Mouse (Mus musculus) 3134 (cell line): ENCODE data around the gene Aaed1.

Experiments used
- DNase-seq: peaks from one replicate; pipeline ENCODE4 v3.0.0-alpha.2; 2011; ENCODE audit warnings: low spot score; ENCODE audit not compliant: insufficient read length; ENCODE audit errors: extremely low read depth

Aaed1 gene

DNA sequence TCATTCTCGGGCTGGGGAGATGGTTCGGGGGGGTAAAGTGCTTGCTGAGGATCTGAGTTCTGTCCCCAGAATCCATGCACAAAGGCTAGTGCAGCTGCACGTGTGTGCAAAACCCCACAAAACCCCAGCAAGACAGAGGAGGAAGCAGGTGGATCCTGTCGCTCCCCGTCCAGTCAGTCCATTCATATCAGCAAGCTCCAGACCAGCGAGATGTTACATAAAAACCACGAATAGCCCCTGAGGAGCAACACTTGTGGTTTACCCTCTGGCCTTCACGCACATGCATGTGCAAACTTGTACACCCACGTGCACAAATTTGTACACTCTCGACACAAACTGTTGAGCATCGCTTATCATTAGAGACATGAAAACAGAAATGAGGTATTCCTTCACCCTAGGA is 2.7 kb downstream of the Aaed1 start:
- DNase-seq, result no peak

DNA sequence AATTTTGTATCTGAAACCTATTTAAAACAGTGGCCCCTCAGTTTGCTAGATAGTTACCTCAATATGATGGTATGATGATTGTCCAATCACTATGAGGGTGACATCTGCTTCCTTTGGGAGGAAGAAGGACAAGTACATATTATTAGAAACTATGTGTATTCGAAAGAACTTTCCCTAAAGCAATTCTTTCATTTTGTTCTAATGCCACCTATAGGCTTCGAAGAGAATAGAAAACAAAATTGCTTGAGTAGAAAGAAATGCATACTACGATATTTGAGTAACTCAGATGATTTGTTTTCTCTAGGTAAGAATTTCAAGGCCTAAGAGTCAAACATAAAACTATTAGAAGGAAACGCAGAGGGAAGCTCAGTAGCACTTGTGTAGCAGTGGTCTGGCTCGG is 3.5 kb downstream of the Aaed1 start:
- DNase-seq, result no peak

DNA sequence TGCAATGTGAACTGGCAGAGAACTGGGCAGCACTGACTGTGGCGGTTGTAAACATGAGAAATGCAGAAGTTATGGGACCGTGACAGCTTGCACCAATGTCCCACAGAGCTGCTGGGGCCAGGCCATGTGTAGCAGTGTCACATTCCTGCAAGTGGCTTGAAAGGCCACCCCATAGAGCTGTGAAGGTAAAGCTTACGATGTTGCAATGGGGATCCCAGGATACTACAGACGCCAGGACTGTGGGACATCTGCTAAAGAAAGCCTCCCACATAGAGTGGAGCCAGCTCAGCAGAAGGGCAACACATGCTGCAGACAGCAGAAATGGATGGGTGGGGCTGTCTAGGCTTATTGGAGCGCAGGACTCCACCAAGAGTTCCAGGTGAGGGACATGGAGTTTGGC is 5.0 kb downstream of the Aaed1 start:
- DNase-seq, result no peak

DNA sequence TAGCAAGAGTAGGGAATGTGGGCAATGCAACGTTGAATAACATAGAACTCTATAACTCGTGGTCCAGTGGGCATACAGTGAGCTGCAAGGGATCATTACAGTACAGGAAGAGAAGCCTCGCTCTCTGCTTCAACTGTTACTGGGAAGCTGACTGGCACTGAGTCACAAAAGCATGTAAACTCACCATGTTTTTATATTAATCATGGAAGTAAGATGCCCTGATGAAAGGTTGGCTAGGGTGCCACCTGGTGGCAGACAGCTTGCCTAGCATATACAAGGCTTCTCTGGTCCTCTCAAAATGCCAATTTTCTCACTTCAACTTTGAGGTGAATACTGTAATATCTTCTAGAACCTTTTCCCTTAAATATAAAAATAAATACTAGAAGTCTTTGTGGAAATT is 6.4 kb downstream of the Aaed1 start:
- DNase-seq, result peak; percentile 47

DNA sequence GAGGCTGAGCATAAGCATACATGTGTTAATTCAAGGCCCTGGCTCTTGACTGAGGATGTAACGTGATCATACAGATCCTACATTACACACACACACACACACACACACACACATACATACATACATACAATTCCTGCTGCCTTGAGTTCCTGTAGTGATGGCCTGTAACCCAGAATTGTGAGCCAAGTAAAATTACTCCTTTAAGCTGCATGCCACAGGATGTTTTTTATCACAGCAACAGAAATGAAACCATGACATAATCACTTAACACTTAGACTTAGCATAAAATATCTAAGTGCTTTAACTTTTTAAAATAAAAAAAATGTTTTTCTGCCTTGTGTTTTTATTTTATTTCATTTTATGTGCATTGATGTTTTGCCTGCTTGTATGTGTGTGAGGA is 13.4 kb downstream of the Aaed1 start:
- DNase-seq, result no peak

DNA sequence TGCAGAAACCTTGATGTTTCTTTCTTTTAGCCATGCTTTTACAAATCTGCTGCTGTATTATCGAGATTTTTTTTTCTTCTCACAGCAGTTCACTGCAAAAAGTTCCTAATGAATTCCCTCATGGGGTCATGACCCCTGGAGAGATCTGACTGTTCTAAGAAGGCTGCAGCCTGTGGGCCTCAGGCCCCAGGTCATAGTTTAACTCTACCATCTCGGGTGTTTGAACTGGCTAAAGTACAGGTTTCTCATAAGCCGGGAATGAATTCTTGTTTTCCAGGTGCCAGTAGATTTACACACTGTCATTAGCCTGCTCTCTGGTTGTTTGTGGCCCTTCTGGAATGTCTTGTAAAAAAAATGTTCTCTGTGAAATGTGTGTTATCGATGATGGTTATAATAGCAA is 25.7 kb downstream of the Aaed1 start:
- DNase-seq, result no peak

DNA sequence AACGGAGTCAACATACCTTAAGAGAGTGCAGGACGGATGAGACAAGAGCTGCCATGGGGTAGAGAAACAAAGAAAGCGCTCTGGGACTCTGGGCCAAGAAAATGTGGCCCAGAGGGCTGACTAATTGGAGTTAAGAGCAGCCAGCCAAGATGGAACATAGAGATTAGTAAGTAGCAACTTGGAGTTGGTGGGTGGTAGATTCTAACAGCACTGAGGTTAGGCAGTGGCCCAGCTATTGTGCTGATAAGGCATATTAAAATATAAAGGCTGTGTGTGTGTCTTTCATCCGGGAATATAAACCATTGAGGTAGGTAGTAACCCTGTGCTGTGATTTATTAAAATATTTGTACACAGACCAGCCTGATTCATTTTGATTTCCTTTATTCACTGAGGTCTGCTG is 26.2 kb downstream of the Aaed1 start:
- no peak for DNase-seq

DNA sequence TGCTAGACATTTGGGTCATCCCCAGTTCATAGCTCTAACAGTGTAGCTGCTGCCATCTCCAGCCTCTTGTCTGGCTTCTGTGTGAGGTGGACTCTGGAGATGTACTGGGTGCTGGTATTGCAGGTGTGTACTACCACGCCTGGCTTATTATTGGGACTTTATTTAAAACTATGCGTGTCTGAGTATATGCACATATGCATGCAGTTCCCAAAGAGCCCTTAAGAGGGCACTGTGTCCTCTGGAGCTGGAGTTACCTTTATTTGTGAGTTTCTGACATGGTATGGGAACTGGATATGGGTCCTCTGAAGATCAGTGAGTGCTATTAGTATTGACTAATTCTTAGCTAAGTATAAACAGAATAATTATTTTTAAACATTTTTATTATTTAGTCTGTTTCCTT is 27.8 kb downstream of the Aaed1 start:
- no peak for DNase-seq

DNA sequence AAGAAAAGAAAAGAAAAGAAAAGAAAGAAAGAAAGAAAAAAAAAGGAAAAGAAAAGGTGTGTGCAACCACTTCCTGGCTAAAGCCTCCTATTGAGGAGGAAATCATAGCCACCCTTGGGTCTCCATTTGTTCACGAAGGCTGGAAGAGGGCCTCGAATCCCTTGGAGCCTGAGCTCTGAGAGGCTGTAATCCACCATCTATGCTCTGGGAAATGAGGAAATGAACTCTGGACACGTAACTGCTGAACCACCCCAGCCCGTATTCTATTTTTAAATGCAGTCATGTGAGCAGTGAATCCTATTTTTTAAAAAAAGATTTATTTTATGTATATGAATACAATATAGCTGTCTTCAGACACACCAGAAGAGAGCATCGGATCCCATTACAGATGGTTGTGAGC is 31.6 kb downstream of the Aaed1 start:
- DNase-seq, result no peak

DNA sequence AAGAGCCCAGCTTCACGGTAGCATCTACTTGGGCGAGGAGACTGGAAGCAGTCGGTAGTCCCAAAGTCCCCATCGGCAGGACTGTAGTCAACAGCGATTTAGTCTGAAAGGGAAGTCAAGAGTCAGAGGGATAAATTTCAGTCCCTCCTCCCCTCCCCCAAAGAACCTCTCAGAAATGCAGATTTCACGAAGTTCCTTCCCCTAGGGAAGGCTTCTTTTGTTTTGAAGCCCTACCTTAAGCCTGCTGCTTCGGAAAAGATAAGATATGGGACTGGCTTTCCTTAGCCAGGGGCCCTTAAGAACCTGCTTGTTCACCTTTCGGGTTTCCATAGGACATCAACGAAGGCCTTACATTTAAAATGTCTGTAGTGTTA is 36.8 kb downstream of the Aaed1 start:
- DNase-seq, result no peak

DNA sequence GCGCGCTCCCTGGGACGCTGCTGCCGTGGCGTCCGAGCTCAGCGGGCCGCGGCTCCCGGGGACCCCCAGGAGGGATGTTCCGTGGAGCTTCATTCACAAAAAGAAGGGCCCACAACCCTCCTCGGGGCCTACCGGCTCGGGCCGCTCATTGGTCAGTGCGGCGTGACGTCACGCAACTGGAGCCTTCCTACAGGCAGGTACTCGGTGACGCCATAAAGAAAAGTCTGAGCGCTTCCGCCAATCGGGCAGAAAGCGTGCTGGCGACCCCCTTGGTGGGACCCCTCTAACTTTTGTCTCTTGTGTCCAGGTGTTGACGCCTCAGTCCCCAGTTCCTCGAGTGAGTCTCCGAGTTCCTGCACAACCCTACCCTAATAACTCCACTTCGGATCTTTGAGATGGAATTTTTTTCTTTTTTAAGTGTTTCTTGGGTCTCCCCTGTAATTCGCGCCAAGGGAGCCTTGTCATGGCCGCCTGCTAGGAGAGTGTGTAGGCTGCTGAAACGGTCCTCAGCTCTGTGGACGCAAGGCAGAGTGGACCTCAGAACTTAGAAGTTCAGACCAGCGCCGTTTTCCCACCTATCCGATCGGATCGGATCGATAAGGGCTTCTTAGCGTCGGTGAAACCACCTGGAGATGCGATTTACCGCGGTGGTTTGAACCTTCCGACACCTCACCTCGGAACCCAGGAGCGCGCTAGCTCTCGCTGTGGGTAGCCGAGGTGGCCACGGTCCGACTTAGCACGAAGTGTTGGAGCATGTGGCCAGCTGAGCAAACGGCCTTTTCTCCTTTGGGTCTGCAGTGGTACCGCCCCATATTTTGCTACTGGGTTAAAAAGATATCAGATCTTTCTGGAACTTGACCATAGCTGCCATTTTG is 37.4 kb downstream of the Aaed1 start, which contains the start of gene Cdc14b:
Cdc14b (minus strand) TSS at position 412 of the 875 bp plus-strand sequence.
- peak; percentile 70 for DNase-seq

DNA sequence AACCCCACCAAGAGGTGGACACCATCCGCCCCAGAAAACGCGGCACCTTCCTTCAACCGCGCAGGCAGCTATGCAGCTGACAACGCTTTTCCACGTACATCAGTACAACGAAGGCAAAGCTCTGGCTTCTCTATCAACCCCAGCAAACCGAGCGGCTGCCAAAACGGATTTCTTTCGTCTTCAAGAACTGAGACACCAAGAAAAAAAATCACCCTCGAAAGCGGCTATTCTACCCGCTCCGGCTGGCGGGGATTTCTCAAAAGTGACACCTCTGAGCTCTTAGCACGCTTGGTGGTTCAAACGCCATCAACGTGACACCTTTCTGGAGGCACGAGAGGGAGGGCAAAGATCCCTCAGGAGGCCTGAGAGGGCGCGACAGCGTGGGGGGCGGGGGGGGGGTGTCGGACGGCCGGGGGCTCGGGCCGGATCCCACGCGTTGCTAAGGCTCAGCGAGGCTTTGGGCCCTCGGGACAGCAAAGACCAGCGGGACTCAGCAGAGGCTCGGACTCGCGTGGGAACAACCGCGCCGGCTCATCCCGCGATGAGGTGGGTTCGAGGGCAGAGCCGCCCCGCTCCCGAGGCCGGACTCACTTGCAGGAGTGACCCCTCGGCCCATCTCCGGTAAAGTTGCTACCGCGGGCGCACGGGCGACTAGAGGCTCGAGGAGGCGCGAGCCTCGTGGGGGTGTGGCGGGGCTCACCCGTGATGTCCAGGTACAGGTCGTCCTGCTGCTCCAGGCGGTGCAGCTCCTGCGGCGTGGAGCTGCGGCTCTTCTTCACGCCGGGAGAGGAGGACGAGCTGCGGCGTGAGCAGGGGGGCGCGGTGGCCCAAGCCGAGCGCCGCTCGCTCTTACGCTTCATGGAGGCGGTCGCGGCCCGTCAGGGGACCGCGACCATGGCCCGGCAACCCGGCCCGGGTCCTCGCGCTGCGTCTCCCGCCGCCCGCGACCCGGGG is 38.3 kb downstream of the Aaed1 start:
- DNase-seq, result peak; percentile 42

DNA sequence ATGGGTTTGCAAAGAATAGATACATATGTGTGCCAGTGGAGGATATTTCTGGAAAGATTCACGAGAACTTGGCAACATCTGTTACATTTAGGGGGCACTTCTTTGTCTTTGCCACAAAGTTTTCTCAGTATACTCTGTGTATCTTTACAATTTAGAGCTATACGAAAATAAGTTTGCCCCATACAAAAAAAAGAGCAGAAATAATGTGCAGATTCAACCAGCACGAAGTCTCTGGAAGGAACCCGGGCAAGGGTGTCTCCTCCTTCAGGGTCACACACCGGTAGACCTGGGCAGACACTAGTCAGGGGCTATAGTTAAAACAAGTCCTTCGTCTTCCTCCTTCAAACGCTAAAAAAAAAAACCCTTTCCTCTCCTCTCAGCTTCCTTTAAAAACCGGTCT is 39.2 kb downstream of the Aaed1 start:
- no peak for DNase-seq

DNA sequence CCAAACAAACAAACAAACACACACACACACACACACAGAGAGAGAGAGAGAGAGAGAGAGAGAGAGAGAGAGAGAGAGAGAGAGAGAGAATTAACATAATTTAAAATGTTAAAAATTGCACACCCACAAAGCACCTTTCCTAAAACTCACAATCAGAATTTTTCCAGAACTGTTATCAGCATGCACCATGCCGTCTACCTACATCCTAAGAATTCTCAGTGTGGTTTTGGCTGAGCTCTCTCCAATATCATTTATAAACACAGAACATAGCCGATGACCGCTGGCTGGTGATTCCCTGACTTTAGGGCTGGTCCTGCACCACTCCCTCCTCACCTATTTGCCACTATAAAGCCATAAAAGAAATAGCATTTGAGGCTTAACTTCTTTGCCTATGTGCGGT is 44.1 kb downstream of the Aaed1 start:
- no peak for DNase-seq

DNA sequence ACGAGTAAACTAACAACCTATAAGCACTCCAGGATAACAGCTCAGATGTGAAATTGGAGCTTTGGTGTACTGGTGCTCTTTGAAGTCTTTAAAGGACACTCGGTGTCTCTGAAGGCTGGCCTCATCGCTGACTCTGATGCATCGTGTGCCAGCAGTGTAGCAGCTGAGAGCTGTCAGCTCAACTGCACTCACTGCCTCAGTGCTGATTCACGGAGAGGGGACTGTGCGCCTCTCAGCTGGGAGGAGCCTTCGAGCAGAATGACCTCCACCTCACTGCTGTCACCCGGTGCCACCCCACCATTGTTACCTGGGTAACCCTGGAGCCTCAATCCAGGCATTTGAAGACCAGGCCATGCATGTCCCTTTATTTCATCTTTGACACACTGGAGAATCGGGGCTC is 45.4 kb downstream of the Aaed1 start:
- DNase-seq, result no peak

DNA sequence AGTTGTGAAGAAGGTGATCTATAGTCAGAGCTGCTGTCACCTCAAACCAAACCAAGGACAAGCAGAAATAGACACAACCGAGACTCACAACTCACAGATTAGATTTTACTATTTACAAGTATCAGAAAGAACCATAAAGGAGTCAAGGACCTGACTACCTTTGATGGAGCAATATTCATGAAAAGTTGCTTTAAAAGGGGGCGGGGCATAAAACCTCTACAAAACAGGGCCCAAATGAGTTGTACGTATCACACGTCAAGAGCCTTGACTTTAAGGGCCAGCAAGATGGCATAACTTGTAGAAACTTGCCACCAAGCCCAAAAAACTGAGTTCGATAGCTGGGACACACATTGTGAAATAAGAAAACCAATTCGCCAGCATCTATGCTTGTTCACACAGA is 47.9 kb downstream of the Aaed1 start:
- no peak for DNase-seq

DNA sequence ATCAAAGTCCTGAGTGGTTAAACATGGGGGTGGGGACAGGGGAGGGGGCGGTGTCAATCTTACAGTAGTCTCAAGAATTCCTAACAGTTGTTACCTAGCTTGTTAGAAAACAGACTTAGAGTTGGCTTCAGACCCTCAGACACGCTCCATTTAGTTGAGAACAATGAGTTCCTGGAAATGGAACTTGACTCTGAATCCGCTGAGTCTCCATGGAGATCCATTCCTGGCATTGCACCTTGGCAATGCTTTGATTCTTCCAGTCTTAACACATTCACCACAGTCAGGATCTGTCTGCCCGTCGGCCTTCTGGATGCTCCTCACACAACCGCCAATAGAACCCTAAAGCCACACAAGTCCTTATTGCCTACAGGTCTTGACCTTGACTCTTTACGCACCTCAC is 52.6 kb downstream of the Aaed1 start:
- DNase-seq, result no peak

DNA sequence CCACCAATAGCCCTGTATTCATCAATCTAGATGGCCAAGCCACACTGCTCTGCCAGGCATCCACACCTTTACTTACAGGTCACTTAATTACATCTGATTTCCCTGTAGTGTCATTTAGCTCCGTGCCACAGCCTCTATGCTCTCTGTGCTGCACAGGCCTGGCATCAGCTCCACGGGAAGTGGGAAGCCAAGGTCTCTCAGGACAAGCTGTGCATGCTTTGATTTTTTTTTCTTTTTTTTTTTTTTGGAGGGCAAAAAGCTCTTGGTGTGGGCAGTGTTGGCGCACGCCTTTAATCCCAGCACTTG is 54.0 kb downstream of the Aaed1 start:
- DNase-seq, result no peak

DNA sequence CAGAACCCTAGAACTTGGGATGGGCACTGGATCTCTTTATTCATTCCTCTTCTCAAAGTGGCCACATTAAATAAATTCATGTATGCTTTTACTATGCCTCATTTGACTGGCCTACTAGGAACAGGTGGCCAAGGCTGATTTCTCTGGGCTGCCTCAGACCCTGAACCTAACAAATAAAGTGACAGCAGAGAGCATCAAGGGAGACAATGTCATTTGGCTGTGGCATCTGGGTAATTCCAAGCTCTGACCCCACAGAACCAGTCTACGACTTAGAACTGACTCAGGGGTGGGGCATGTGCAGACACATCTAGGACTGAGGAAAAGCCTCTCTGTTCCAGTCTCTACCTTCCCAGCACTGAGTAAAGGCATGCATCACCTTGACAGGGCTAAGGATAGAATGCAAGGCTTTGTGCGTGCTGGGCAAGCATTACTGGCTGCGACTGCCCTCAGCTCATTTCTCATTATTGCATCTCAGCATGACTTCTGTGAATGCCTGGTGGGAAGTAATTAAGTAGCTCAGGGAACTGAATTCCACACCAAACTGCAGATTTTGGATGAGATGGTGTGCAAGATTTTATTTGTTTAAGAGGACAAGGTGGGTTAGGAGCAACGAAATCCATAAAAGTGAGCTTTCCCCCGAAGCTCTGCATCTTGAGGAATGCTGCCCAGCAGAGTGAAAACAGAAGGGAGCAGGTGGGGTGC is 54.5 kb downstream of the Aaed1 start:
- DNase-seq, result no peak

DNA sequence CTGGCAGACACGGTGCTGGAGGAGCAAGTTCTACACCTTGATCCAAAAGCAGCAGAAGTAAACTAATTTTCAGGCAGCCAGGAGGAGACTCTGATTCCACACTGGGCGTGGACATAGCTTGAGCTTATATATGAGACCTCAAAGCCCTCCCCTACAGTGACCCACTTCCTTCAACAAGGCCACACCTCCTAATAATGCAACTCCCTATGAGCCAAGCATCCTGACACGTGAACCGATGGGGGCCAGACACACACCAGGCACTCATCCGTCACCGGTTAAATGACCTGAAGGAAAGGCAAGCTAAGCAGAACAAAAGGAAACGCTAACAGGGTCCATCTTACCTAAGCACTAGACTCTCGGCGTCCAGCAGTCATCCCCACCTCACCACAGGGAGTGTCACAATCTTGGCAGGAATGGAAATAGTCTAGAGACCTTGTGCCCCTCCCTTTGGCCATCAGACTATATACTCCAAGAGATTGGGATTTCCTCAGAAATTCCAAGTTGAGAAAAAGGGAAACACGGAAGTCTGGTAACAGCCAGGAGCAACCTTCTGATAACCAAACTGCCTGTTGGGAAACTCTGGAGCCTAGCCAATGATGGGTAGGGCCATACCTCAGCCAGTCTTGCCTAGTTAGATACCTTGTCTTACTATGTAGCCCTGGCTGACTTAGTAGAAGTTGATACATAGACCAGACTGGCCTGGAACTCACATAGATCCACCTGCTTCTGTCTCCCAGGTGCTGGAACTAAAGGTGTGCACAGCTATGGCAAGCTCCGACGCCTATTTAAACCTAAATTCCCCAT is 55.3 kb downstream of the Aaed1 start:
- no peak for DNase-seq
